Mouse (Mus musculus): ENCODE measurements around the gene Chst3. TPM values are rescaled to one million over a fixed set of nuclear protein-coding genes. Genes with fewer than 3 reads are reported as not detected.
"Not testable (repeated sequence)": the region's sequence is repeated elsewhere in the genome, so short reads cannot be mapped to it uniquely, and the experiment has no call there.

Chst3 gene
- total RNA-seq, 2 experiments from 2014 or later: 0.84 to 0.99 TPM

DNA sequence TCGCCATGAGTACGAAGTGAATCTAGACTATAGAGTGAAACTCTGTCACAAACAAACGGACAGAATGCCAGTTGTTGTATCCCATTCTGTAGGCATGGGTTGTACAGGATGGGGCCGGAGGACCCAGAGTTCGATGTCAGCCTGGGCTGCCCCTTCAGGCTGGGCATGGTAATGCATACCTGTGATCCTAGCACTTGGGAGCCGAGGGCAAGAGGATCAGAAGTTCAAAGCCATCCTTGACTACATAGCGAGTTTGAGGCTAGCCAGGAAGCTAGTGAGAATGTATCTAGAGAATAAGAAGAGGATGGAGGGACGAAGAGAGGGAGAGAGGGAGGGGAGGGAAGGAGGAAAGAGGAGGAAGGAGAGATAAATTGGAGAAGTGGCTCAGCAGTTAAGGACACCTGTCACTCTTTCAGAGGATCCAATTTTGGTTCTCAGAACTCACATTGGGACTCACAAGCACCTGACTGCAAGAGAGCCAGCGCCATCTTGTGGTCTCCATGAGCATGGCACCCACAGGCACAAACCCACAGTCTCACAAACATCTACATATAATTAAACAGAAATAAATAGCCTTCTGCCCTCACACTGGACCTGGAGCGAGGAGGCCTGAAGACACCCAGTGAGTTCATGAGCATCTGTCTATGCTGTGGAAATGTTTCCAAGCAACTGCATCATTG lies 18.6 kb upstream of the Chst3 start:
- DNase-seq (ENCODE audit: low spot score): no peak
- intact Hi-C loops (cut with DNase I): loop anchor here (1.0 to 2.0 kb wide), 2 partner anchors 46 to 89 kb away; no protein-coding TSS in a partner anchor

GRCm38 (mm10) chr10:60235876-60236275 lies 16.8 kb upstream of the Chst3 start:
- DNase-seq (ENCODE audit: low spot score): not testable (repeated sequence)
- intact Hi-C loops (cut with DNase I): loop anchor here (2.0 kb wide), 1 partner anchor 87 kb away; no protein-coding TSS in a partner anchor

DNA sequence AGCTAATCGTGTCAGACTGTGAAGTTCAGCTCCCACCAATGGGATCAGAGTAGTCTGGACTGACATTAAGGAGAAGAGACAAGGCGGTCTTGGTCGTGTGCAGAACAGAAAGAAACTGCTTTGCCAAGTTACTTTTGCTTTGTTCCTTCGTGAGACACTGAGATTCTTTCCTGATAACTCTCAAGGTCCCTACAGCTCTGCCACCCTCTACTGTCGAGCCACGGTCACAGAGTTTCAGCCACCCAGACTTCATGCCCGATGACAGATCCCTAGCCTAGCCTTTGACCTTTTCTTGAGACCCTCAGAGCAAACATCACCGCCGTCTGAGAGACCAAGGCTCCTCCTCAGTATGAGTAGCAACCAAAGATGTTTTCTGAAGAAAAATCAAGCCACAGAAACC lies 14.9 kb upstream of the Chst3 start:
- intact Hi-C loops (cut with DNase I): no loop called here
- DNase-seq (ENCODE audit: low spot score): no peak

- no peak for DNase-seq (ENCODE audit: low spot score)
- intact Hi-C loops (cut with DNase I): no loop called here
Measured at GRCm38 (mm10) chr10:60230321-60231088, 11.4 kb upstream of the Chst3 start.

GRCm38 (mm10) chr10:60229113-60229512 lies 10.1 kb upstream of the Chst3 start:
- DNase-seq (ENCODE audit: low spot score): no peak
- intact Hi-C loops (cut with DNase I): no loop called here

- intact Hi-C loops (cut with DNase I): no loop called here
Measured at GRCm38 (mm10) chr10:60227666-60228065, 8.6 kb upstream of the Chst3 start.

DNA sequence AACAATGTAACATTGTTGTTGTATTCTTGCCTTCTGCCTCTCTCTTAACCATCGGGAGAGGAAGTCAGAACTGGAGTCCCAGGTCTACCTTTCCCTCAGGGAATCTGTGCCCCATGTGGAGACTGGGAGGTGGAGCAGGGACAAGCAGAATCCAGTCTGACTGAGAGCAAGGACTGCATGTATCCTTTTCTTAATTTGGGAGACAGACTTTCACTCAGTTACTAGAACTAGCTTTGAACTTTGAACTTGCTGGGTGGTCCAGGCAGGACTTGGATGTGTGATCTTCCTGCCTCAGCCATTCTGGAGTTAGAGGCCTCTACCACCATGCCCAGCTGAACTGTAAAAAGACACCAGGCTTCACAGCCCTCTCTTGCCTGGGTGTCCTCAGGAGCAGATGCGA lies 5.5 kb upstream of the Chst3 start:
- intact Hi-C loops (cut with DNase I): no loop called here
- no peak for DNase-seq (ENCODE audit: low spot score)

More at GRCm38 (mm10) chr10:60227666-60228065, 8.6 kb upstream of the Chst3 start:
- no peak for DNase-seq (ENCODE audit: low spot score)

GRCm38 (mm10) chr10:60221571-60222259 lies 2.7 kb upstream of the Chst3 start:
- DNase-seq (ENCODE audit: low spot score); intact Hi-C loops (cut with DNase I): not testable (repeated sequence)

GRCm38 (mm10) chr10:60220607-60221006 lies 1.5 kb upstream of the Chst3 start:
- no peak for DNase-seq (ENCODE audit: low spot score)
- intact Hi-C loops (cut with DNase I): no loop called here

DNA sequence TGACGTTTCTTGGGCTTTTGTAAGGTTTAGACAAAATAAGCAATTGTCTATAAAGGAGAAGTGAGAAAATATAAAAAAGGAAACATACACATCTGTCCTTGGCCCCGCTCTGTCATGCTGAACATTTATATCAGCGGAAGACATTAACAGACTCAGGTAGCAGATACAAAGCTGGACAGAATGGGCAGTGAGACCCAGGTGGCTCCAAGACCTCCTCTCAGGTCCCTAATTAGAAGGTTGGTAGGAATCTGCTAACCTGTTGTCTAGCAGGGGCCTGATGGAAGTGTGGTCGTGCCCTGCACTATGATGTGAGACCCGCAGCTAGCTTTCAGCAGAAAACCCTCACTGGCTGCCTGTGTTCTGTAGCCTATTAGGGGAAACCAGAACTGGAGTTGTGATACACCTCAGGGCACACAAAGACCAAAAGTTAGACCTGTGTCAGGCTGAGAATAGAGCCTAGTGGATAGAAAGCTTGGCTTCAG lies 1.0 kb upstream of the Chst3 start:
- intact Hi-C loops (cut with DNase I): no loop called here
- DNase-seq (ENCODE audit: low spot score): no peak

DNA sequence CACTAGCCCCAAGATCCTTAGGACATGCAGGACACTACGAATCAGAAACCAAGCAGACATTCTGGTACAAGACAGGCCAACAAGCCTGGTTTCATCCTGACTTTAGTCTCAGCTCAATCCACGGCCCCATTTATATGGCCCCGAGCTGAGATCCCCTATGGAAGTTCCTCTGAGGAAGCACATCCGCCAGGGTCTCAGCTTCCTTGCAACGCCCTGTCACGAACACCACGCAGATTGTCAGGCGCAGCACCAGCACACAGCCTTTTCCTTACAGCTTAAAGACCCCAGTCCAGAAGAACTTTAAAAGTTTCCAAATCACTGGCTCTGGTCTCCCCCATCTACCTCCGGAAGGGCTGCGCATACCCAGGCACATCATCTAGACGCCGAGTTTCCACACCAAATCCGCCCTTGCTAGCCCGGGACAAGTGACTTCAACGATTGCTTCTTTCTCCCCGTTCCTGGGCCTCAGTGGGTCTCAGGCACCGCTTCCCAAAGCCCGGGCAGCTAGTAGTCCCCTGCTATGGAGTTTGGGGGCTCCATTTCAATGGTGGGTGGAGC lies 948 bp downstream of the Chst3 start:
- intact Hi-C loops (cut with DNase I): no loop called here
- no peak for DNase-seq (ENCODE audit: low spot score)

DNA sequence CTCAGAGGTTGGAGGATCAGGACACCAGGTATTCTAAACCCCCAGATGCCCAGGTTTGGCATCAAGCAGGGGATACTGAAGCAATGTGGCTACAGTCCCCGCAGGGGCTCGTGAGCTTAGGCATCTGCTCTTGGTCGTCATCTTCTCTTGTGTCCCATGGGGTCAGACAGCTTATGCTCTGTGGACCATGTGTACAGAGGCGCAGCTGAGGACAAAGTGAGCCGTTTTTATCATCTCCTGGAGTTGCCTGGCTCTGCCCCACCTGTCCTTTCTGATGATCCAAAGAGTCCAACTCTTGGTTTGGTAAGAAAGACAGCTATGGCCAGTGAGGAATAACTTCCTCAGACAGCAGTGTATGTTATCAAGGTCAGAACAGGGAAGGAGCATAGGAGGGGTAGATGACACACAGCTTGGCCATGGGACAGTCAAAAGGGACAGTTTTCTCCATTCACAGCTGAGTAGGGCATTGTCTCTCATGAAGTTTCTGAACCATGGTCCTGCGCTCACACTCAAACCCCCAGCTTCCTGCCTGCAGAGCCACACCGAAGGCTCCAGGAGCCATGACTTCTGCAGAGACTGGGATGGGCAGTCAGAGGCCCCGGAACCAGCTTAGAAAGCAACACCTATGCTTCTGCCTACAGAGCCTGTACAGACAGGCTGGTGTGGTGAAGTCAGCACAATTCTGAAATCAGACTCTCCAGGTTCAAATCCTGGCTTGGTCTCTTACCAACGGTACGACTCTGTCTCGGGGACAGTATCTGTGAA lies 2.5 kb downstream of the Chst3 start:
- no peak for DNase-seq (ENCODE audit: low spot score)
- intact Hi-C loops (cut with DNase I): no loop called here

DNA sequence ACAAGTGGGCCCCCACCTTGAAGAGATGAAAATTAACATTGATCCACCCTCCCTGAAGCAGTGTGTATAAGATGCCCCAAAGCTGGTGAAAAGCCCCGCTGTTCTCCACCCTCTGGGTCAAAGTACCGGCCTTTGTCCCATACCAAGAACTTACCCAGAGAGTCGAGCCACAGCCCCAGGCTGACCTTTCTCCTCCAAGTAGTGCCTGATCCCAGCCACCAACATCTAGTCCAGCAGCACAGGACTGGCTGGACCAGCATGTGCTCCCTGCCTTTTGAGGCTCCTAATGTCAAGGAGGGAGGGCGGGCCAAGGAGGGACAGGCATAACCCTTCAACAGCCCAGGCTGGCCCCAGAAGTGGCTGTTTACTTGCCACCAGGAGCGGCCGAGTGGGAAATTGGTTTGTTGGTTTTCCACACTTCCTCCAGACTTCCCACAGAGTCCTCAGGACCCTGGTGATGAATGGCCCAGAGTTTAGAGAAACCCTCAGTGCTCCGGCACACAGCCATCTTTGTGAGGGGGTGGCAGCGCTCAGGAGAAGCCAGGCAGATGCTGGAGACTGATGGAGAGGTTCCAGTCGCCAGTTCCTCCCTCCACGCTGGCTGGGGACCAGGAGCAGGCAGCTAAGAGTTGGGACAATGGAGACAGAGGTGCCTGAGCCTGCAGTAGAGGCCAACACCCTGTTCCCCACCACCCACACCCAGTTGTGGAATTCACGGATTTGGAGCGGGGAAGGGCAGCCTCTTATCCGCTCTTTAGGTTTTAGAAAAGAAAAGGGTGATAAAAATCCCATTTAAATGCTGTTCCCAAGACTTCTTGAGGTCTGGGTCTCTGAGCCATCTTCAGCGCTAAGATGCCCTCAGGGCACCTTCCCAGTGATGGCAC lies 3.7 kb downstream of the Chst3 start:
- no peak for DNase-seq (ENCODE audit: low spot score)
- intact Hi-C loops (cut with DNase I): no loop called here

DNA sequence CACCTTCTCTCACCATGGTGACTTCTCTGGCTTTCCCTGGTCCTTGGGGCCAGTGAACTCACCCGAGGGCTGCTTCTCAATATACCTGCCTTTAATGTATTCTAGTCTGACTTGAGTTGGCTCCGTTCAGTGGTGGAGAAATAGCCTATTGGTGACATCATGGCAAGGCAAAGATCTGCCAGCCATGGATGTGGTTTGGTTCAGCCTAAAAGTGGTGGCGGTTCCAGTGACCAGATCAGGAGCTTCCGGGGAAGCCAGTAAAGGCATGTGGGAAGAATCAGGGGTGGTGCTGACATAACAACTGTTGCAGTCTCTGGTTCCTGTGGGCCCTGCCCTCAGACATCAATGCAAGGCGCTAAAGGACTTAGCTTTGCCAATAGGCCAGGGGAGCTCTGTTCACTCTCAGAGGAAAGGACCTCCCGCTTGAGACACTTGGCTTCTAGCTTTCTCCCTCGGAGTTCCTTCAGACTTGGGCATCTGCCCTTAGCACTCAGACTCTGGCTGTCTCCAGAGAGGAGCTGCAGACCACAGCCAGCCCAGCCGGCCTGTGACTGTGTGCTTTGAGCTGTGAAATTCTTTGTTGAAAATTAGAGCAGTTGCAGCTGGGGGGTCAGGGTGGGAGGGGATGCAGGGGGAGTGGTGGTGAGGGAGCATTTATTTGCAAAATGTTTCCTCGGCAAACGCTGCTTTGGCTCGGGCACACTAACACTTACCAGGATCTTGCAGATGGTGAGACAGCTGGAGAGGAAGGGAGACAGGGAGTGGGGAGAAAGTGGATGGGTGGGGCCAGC lies 6.3 kb downstream of the Chst3 start:
- DNase-seq (ENCODE audit: low spot score): peak; percentile 31
- intact Hi-C loops (cut with DNase I): no loop called here

DNA sequence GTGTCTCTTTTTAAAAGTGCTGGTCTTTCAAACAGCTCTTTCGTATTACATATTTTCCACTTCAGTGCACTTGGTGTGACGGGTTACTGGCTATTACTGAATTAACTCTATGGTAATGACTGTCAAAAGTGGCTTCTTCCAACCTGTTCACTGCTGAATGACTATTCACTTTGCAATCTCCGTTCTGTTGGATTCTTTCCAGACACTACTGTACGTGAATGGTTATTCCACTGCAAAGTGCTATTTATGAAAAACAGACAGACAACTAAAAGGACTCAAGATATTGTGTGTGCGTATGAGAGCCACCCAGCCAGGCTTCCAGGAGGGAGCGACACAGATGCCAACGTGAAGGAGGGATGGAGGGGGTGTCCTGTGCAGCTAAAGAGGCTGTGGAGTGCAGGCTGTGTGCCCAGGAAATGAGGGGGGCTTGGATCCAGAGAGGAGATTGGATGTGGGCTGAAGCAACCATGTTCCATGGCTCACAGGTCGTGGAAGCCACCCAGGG lies 7.5 kb downstream of the Chst3 start:
- intact Hi-C loops (cut with DNase I): no loop called here
- no peak for DNase-seq (ENCODE audit: low spot score)

DNA sequence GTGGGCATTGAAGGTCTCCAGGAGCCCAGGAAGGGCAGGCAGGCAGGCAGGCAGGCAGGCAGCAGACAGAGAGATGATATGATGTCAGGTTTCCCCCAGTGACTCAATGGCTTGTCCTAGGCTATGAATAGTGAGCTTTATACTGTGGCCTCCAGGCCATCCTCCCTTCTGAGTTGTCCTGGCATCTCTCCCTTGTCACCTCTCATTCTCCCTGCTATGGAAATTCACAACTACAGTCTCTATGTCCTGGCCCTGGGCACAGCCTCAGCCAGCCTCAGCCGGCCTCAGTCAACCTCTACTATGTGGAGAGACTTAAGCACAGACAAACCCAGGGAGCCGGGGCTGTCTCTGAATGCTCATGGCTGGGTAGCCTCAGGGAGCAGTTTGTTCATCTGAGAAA lies 8.6 kb downstream of the Chst3 start:
- no peak for DNase-seq (ENCODE audit: low spot score)
- intact Hi-C loops (cut with DNase I): no loop called here

DNA sequence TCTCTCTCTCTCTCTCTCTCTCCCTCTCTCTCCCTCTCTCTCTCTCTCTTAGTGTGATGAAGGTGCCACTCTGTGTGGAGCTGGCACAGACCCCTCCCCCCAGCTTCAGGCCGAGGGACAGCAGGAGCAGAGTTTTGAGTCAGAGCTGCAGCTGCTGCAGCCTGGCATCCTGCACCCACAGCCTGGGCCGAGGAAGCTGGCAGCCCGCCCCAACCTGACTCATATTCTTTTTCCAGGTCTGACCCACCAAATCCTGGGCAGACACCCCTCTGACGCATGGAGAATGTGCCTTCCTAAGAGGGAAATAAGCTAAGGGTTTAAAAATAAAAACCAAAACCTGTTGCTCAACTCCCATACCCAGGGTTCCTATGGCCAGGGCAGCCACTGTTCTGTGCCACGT lies 9.8 kb downstream of the Chst3 start:
- DNase-seq (ENCODE audit: low spot score): peak; percentile 49
- intact Hi-C loops (cut with DNase I): no loop called here
